Mouse (Mus musculus): ENCODE data around the gene Tfip11. TPM values are rescaled to one million over a fixed set of nuclear protein-coding genes. Genes with fewer than 3 reads are reported as not detected.

The Tfip11 gene
- polyA plus RNA-seq, 1 experiment = 31.7 TPM

DNA sequence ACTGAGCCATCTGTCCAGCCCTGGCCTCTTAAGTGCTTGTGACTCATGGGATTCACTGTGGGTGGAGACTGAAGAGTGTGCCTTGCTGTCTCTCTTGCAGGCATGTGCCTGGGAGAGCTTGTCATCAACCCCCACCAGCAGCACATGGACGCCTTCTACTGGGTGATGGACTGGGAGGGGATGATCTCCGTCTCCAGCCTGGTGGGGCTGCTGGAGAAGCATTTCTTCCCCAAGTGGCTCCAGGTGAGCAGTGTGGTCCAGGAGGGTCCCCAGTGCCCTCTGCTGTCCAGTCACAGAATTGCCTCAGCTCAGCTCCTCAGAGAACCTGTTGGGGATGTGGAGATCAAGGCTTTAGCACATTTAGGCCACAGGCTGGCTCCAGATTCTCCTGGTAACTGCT, 9.3 kb downstream of the Tfip11 start:
- H3ac ChIP-seq (ENCODE audit: control insufficient read depth, insufficient read length) = no peak overlapping the region
- H3K4me3 ChIP-seq = no peak overlapping the region
- H3K4me2 ChIP-seq (ENCODE audit: low read depth) = no peak overlapping the region
- TF ChIP-seq MYOG (IDR thresholded peaks at IDR 0.05; ENCODE audit: control insufficient read depth in 1 of 3, insufficient read depth in 1 of 3, insufficient read length in 2 of 3, low read depth in 2 of 3) (no peak), POLR2AphosphoS2 (IDR thresholded peaks at IDR 0.05; ENCODE audit: insufficient read length, low read depth) (no peak), TCF3 (IDR thresholded peaks at IDR 0.05; ENCODE audit: insufficient read length, low read depth) (no peak), MYOD1 (IDR thresholded peaks at IDR 0.05; ENCODE audit: control insufficient read depth in 1 of 3, insufficient read length in 2 of 3, low read depth in 2 of 3) (no peak), SRF (IDR thresholded peaks at IDR 0.05; ENCODE audit: control insufficient read depth, insufficient read length, low read depth) (no peak), REST (IDR thresholded peaks at IDR 0.05; ENCODE audit: insufficient read depth, insufficient read length) (no peak), POLR2A (IDR thresholded peaks at IDR 0.05; ENCODE audit: insufficient read length, low read depth) (no peak), E2F4 (IDR thresholded peaks at IDR 0.05; ENCODE audit: insufficient read depth) (no peak), MAX (IDR thresholded peaks at IDR 0.05; ENCODE audit: low read depth) (no peak), TCF12 (IDR thresholded peaks at IDR 0.05; ENCODE audit: insufficient read depth, poor library complexity, severe bottlenecking) (no peak), USF1 (IDR thresholded peaks at IDR 0.05; ENCODE audit: low read depth) (no peak), CEBPB (IDR thresholded peaks at IDR 0.05; ENCODE audit: insufficient read depth, poor library complexity, severe bottlenecking) (no peak)
- peaks cover 36% of the 10 kb centered on the region for H3K36me3 ChIP-seq (ENCODE audit: control insufficient read depth, insufficient read depth)
- no peaks in the 10 kb centered on the region for H3K27me3 ChIP-seq (ENCODE audit: control insufficient read depth, insufficient read depth, insufficient read length)
- H3K79me2 ChIP-seq (ENCODE audit: control insufficient read depth, insufficient read depth) = no peaks in the 10 kb centered on the region

- Histone ChIP-seq H3K79me2 (ENCODE audit: control insufficient read depth, insufficient read depth) (no peaks in the 10 kb centered on the region), H3K36me3 (ENCODE audit: control insufficient read depth, insufficient read depth) (peaks cover 23% of the 10 kb centered on the region), H3K27me3 (ENCODE audit: control insufficient read depth, insufficient read depth, insufficient read length) (no peaks in the 10 kb centered on the region), H3K4me3 (no peak overlapping the region), H3ac (ENCODE audit: control insufficient read depth, insufficient read length) (no peak overlapping the region), H3K4me2 (ENCODE audit: low read depth) (no peak overlapping the region)
- no peak for TF ChIP-seq REST (IDR thresholded peaks at IDR 0.05; ENCODE audit: insufficient read depth, insufficient read length)
- TF ChIP-seq POLR2AphosphoS2 (IDR thresholded peaks at IDR 0.05; ENCODE audit: insufficient read length, low read depth) = peak; percentile 56
- no peak for TF ChIP-seq TCF3 (IDR thresholded peaks at IDR 0.05; ENCODE audit: insufficient read length, low read depth)
Observed at GRCm38 (mm10) chr5:112337004-112337403, 10.8 kb downstream of the Tfip11 start.

DNA sequence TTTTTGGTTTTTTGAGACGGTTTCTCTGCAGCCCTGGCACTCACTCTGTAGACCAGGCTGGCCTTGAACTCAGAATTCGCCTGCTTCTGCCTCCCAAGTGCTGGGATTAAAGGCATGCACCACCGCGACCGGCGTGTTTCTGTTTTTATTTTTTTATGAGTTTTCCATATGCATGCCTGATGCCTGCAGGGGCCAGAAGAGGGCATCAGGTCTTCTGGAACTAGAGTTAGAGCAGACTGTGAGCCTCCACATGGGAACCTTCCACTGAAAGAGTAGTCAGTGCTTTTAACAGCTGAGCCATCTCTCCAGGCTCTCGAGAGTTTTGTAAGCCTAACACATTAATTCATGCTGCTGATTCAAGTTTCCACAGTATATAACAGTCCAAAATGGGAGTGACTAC, 13.1 kb downstream of the Tfip11 start:
- no peak overlapping the region for H3K4me2 ChIP-seq (ENCODE audit: low read depth)
- no peaks in the 10 kb centered on the region for H3K27me3 ChIP-seq (ENCODE audit: control insufficient read depth, insufficient read depth, insufficient read length)
- peaks cover 21% of the 10 kb centered on the region for H3K36me3 ChIP-seq (ENCODE audit: control insufficient read depth, insufficient read depth)
- TF ChIP-seq CEBPB (IDR thresholded peaks at IDR 0.05; ENCODE audit: insufficient read depth, poor library complexity, severe bottlenecking) (no peak), USF1 (IDR thresholded peaks at IDR 0.05; ENCODE audit: low read depth) (no peak), MYOD1 (IDR thresholded peaks at IDR 0.05; ENCODE audit: control insufficient read depth in 1 of 3, insufficient read length in 2 of 3, low read depth in 2 of 3) (no peak), SRF (IDR thresholded peaks at IDR 0.05; ENCODE audit: control insufficient read depth, insufficient read length, low read depth) (no peak), TCF3 (IDR thresholded peaks at IDR 0.05; ENCODE audit: insufficient read length, low read depth) (no peak)
- H3K79me2 ChIP-seq (ENCODE audit: control insufficient read depth, insufficient read depth) = peaks cover 8% of the 10 kb centered on the region
- no peak overlapping the region for H3K4me3 ChIP-seq
- no peak overlapping the region for H3ac ChIP-seq (ENCODE audit: control insufficient read depth, insufficient read length)

GRCm38 (mm10) chr5:112342463-112343204, 16.5 kb downstream of the Tfip11 start, which contains the start of the genes Srrd and Hps4:
Gene Srrd, minus strand, starts transcription at chr5:112343040.
Gene Hps4, plus strand, starts transcription at chr5:112343083.
- Histone ChIP-seq H3K79me2 (ENCODE audit: control insufficient read depth, insufficient read depth) (peaks cover 8% of the 10 kb centered on the region), H3K36me3 (ENCODE audit: control insufficient read depth, insufficient read depth) (peaks cover 13% of the 10 kb centered on the region), H3K4me2 (ENCODE audit: low read depth) (peak within 1 kb of the TSS; percentile 92), H3K4me3 (peak within 1 kb of the TSS; percentile 82), H3ac (ENCODE audit: control insufficient read depth, insufficient read length) (peak within 1 kb of the TSS; percentile 89), H3K27me3 (ENCODE audit: control insufficient read depth, insufficient read depth, insufficient read length) (no peaks in the 10 kb centered on the region)
- TF ChIP-seq POLR2AphosphoS2 (IDR thresholded peaks at IDR 0.05; ENCODE audit: insufficient read length, low read depth) (peak; percentile 87), E2F4 (IDR thresholded peaks at IDR 0.05; ENCODE audit: insufficient read depth) (no peak), MYOD1 (IDR thresholded peaks at IDR 0.05; ENCODE audit: control insufficient read depth in 1 of 3, insufficient read length in 2 of 3, low read depth in 2 of 3) (peak in 1 of 3 experiments; percentile 21), SRF (IDR thresholded peaks at IDR 0.05; ENCODE audit: control insufficient read depth, insufficient read length, low read depth) (peak; percentile 15), USF1 (IDR thresholded peaks at IDR 0.05; ENCODE audit: low read depth) (no peak), POLR2A (IDR thresholded peaks at IDR 0.05; ENCODE audit: insufficient read length, low read depth) (peak; percentile 94)

DNA sequence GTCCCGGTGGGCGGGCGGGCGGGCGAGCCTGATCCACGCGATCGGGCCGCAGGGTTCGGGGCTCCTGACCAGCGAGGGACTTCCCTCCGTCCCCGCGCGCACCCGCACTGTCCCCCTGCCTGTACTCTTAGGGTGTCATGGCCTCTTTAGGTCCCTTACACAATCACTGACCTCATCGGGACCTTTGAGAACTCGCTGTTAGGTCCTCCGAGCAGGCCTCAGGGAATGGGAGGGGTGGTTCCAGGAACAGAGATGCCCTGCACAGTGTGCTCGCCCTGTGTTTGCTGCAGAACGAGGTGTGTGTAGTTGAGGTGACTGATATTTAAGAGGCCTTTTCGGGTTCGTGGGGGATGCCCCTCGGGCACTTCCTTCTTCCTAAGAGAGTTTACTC, 17.0 kb downstream of the Tfip11 start:
- Histone ChIP-seq H3K4me2 (ENCODE audit: low read depth) (peak overlapping the region; percentile 89), H3ac (ENCODE audit: control insufficient read depth, insufficient read length) (peak overlapping the region; percentile 89), H3K36me3 (ENCODE audit: control insufficient read depth, insufficient read depth) (peaks cover 7% of the 10 kb centered on the region), H3K79me2 (ENCODE audit: control insufficient read depth, insufficient read depth) (peaks cover 8% of the 10 kb centered on the region), H3K4me3 (peak overlapping the region; percentile 82), H3K27me3 (ENCODE audit: control insufficient read depth, insufficient read depth, insufficient read length) (no peaks in the 10 kb centered on the region)
- TF ChIP-seq POLR2A (IDR thresholded peaks at IDR 0.05; ENCODE audit: insufficient read length, low read depth) (no peak), E2F4 (IDR thresholded peaks at IDR 0.05; ENCODE audit: insufficient read depth) (no peak), POLR2AphosphoS2 (IDR thresholded peaks at IDR 0.05; ENCODE audit: insufficient read length, low read depth) (no peak), CEBPB (IDR thresholded peaks at IDR 0.05; ENCODE audit: insufficient read depth, poor library complexity, severe bottlenecking) (no peak), TCF12 (IDR thresholded peaks at IDR 0.05; ENCODE audit: insufficient read depth, poor library complexity, severe bottlenecking) (no peak), TCF3 (IDR thresholded peaks at IDR 0.05; ENCODE audit: insufficient read length, low read depth) (no peak), SRF (IDR thresholded peaks at IDR 0.05; ENCODE audit: control insufficient read depth, insufficient read length, low read depth) (no peak)
